Mouse (Mus musculus) stomach, embryonic 14.5 days (tissue): ENCODE results near the gene Dusp27. TPM values are rescaled to one million over a fixed set of nuclear protein-coding genes. Genes with fewer than 3 reads are reported as not detected.

Experiments used
- ATAC-seq: fragments of 200-750 bp; cut with Nextera tagmentation; 2 replicates; pipeline ENCODE4 v1.8.0; 2017; ENCODE audit warnings: low read depth, moderate TSS enrichment; ENCODE audit not compliant: insufficient number of reproducible peaks, insufficient read depth, low FRiP score
- H3K27ac ChIP-seq: fragments of 300-500 bp; sonication (generic); 2 replicates; pipeline ENCODE4 v1.5.1; 2014; ENCODE audit warnings: mild to moderate bottlenecking, low read length, moderate library complexity, mixed read lengths
- H3K27me3 ChIP-seq: fragments of 300-500 bp; sonication (generic); 2 replicates; pipeline ENCODE4 v1.6.1; 2014; ENCODE audit warnings: low read length, control low read depth, mixed read lengths; ENCODE audit not compliant: control insufficient read depth, insufficient read depth
- H3K36me3 ChIP-seq: fragments of 300-500 bp; sonication (generic); 2 replicates; pipeline ENCODE4 v1.6.1; 2014; ENCODE audit warnings: mild to moderate bottlenecking, control low read depth, low read length, moderate library complexity, mixed read lengths; ENCODE audit not compliant: control insufficient read depth, insufficient read depth
- H3K4me1 ChIP-seq: fragments of 300-500 bp; sonication (generic); 2 replicates; pipeline ENCODE4 v1.6.1; 2014; ENCODE audit warnings: low read length, control low read depth, mixed read lengths; ENCODE audit not compliant: control insufficient read depth, insufficient read depth
- H3K4me2 ChIP-seq: fragments of 300-500 bp; sonication (generic); replicated peaks from 2 replicates; pipeline ENCODE4 v1.6.1; 2014; ENCODE audit warnings: low read depth, low read length, control low read depth
- H3K4me3 ChIP-seq: fragments of 300-500 bp; sonication (generic); 2 replicates; pipeline ENCODE4 v1.5.1; 2014; ENCODE audit warnings: low read depth, low read length, control low read depth
- H3K9ac ChIP-seq: fragments of 300-500 bp; sonication (generic); replicated peaks from 2 replicates; pipeline ENCODE4 v1.6.1; 2014; ENCODE audit warnings: low read depth, mild to moderate bottlenecking, control low read depth, low read length, moderate library complexity, mixed read lengths
- H3K9me3 ChIP-seq: fragments of 300-500 bp; sonication (generic); 2 replicates; pipeline ENCODE4 v1.6.1; 2016; ENCODE audit warnings: low read depth, low read length, control low read depth; ENCODE audit not compliant: control insufficient read depth
- WGBS: fragments of 180-500 bp; shearing (Covaris S2); extraction: QIAGEN DNeasy Blood & Tissue Kit; methylation state at CpG from one replicate; pipeline ENCODE4 v1.1.7; 2014; 5-methylcytosine and 5-hydroxymethylcytosine counted together
- polyA plus RNA-seq: library from polyadenylated mRNA; unstranded; fragments of >200 nt; fragmentation: Nextera tagmentation; extraction: Ambion mirVana; gene quantifications from 2 replicates; pipeline ENCODE4 v1.2.1, GENCODE M21; 2014

The Dusp27 gene
- polyA plus RNA-seq, 1 experiment from 2014 or later, result 1.9 TPM

DNA sequence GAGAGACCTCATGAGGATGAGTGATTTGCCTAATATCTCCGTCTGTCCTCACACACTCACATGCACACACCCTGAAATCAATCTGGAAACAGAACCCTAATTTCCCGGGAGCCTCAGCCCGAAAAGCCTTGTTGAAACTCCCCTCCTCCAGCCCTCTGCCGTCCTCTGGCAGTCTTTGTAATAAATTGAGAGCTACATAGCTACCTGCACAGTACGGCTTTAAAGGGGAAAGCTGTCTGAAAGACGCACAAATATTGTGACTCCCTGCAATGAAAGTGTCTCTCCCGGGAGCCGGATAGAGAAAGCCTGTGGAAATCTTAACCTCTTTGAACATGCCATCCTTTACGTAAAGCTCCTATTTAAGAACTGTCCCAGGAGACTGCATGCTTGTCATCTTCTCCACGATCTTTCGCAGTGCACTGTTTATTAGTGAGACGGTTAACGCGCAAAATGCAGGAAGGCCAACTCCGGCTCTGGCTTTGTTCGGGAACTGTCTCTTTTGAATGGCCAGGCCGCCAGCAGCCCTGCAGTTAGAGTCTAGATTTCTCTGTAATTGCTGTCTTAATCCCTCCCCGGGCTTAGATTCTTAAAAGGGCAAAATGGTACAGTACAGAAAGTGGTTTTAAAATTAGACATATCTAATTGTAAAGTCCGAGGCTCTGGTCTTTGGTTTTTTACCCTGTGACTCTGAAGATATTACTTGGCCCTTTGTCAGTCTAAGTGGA, 39.1 kb downstream of the Dusp27 start:
- H3K27ac ChIP-seq, result peak overlapping the region; percentile 15; the same call in 1 of the 2 replicates
- no peaks in the 10 kb centered on the region for H3K4me1 ChIP-seq
- no peaks in the 10 kb centered on the region for H3K27me3 ChIP-seq
- H3K4me2 ChIP-seq, result no peak overlapping the region
- H3K36me3 ChIP-seq, result no peaks in the 10 kb centered on the region
- no peak overlapping the region for H3K9ac ChIP-seq
- no peak for ATAC-seq
- H3K4me3 ChIP-seq, result no peak overlapping the region
- no peaks in the 10 kb centered on the region for H3K9me3 ChIP-seq
- WGBS, result 57% methylated on average over 19 of the region's 19 CpGs

GRCm38 (mm10) chr1:166077052-166077735, 50.5 kb downstream of the Dusp27 start:
- ATAC-seq, result no peak
- WGBS, result 69% methylated on average over 6 of the region's 6 CpGs
- Histone ChIP-seq H3K4me2 (no peak overlapping the region), H3K27ac (no peak overlapping the region), H3K9me3 (no peaks in the 10 kb centered on the region), H3K36me3 (no peaks in the 10 kb centered on the region), H3K4me3 (no peak overlapping the region), H3K27me3 (no peaks in the 10 kb centered on the region), H3K9ac (no peak overlapping the region), H3K4me1 (no peaks in the 10 kb centered on the region)

DNA sequence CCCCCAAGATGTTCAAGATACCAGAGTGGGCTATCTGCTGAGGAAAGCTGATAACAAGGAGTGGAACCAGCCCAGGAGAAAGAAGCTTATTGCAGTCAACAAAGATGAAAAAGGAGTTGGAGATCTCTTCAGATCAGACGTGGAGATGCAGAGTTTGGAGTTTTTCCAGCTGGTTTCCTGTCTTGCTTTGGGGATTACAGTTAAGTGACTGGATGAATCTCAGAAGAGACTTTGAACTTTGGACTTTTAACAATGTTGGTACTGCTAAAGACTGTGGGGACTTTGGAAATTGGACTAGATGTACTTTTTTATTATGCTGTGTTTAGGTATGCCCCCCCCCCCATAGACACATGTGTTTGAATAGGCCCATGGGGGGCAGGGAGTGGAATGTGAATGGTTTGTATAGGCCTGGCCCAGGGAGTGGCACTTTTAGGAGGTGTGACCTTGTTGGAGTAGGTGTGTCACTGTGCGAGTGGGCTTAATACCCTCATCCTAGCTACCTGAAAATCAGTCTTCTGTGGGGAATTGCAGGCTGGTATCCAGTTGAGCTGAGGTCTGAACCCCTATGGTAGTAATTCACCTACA, 59.8 kb downstream of the Dusp27 start:
- no peak for ATAC-seq
- H3K4me3 ChIP-seq, result no peak overlapping the region
- H3K9me3 ChIP-seq, result no peaks in the 10 kb centered on the region
- no peak overlapping the region for H3K27ac ChIP-seq
- no peaks in the 10 kb centered on the region for H3K36me3 ChIP-seq
- WGBS, result 63% methylated on average over 2 of the region's 2 CpGs
- no peak overlapping the region for H3K4me2 ChIP-seq
- no peak overlapping the region for H3K9ac ChIP-seq
- H3K4me1 ChIP-seq, result no peaks in the 10 kb centered on the region
- H3K27me3 ChIP-seq, result no peaks in the 10 kb centered on the region

GRCm38 (mm10) chr1:166063870-166064269, 63.9 kb downstream of the Dusp27 start:
- Histone ChIP-seq H3K27me3 (no peaks in the 10 kb centered on the region), H3K9me3 (no peaks in the 10 kb centered on the region), H3K9ac (no peak overlapping the region), H3K4me2 (no peak overlapping the region), H3K4me1 (no peaks in the 10 kb centered on the region), H3K27ac (no peak overlapping the region), H3K36me3 (no peaks in the 10 kb centered on the region), H3K4me3 (no peak overlapping the region)
- 89% methylated on average over 3 of the region's 3 CpGs for WGBS
- ATAC-seq, result no peak

DNA sequence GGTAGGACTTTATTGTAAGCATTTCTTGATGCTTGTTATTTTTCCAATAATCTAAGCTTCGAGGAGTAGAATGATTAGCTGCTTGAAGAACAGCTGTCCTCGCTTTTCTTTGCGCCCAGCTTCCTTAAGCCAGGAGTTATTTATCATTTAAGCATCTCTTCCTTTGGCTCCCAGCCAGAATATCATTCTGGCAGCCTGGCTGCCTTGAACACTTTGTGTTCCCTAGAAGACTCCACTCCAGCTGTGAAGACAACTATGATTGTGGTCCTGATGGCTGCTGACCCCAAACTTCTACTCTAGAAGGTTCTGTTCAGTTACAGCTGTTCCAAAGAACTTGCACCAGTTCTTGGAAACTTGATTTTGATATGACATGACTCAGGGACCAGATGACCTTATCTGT, 66.2 kb downstream of the Dusp27 start:
- Histone ChIP-seq H3K9me3 (no peaks in the 10 kb centered on the region), H3K4me1 (no peaks in the 10 kb centered on the region), H3K4me2 (no peak overlapping the region), H3K9ac (no peak overlapping the region), H3K4me3 (no peak overlapping the region), H3K27ac (no peak overlapping the region), H3K27me3 (no peaks in the 10 kb centered on the region), H3K36me3 (no peaks in the 10 kb centered on the region)
- no peak for ATAC-seq
- WGBS, result 29% methylated on average over 3 of the region's 3 CpGs

DNA sequence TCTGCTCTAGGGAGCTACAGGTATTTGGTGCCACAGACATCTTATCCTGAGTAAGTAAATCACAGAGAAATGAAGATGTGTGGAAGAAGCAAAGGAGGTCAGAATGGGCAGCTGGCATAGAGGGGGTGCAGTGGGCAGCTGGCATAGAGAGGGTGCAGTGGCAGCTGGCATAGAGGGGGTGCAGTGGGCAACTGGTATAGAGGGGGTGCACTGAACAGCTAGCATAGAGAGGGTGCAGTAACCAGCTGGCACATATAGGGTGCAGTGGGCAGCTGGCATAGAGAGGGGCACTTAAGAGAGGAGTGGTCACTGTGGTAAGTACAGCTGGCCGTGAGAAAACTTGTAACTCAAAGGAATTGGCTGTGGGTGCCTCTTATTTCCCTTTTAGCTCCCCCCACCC, 67.3 kb downstream of the Dusp27 start:
- Histone ChIP-seq H3K9me3 (no peaks in the 10 kb centered on the region), H3K4me1 (no peaks in the 10 kb centered on the region), H3K4me3 (no peak overlapping the region), H3K36me3 (no peaks in the 10 kb centered on the region), H3K27me3 (no peaks in the 10 kb centered on the region), H3K4me2 (no peak overlapping the region), H3K27ac (no peak overlapping the region), H3K9ac (no peak overlapping the region)
- WGBS, result 30% methylated on average over 1 of the region's 1 CpGs
- no peak for ATAC-seq

DNA sequence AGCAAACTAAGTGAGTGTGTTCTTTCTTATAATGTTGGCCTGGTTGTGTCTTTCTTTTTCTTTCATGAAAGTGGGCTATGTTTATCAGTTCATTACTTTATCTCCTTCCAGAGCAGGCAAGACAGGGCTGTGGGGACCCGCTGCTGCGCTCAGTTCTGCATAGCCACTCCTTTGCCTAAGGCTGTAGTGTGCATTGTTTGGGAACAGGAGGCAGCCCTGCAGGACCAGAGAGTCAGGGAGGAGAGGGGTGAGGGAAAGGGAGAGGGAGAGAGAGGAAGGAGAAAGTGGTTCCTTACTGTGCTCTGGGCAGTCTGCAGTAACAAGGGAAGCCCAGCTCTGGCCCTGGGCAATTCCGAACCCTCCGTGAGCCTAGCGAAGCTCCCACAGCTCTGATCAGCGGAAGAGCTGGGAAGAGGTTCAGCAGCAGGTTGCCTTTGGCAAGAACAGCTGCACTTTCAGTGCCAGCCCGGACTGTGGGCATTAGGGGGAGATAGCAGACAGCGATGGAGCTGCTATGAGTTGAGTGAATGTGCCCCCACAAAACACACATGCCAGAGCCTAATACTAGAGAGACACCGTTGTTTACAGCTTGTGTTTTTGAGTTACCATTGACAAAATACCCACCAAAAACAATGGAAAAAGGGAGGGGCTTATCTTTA, 71.5 kb downstream of the Dusp27 start:
- Histone ChIP-seq H3K27ac (no peak overlapping the region), H3K27me3 (no peaks in the 10 kb centered on the region), H3K4me3 (no peak overlapping the region), H3K9ac (no peak overlapping the region), H3K4me1 (no peaks in the 10 kb centered on the region), H3K4me2 (no peak overlapping the region), H3K36me3 (no peaks in the 10 kb centered on the region), H3K9me3 (no peaks in the 10 kb centered on the region)
- 51% methylated on average over 9 of the region's 9 CpGs for WGBS
- no peak for ATAC-seq

- no peak overlapping the region for H3K27ac ChIP-seq
- peaks cover 4% of the 10 kb centered on the region; the same call in 1 of the 2 replicates for H3K4me1 ChIP-seq
- H3K9ac ChIP-seq, result no peak overlapping the region
- no peaks in the 10 kb centered on the region for H3K27me3 ChIP-seq
- no peaks in the 10 kb centered on the region for H3K9me3 ChIP-seq
- no peak overlapping the region for H3K4me2 ChIP-seq
- 25% methylated on average over 10 of the region's 10 CpGs for WGBS
- no peak for ATAC-seq
- H3K4me3 ChIP-seq, result no peak overlapping the region
- no peaks in the 10 kb centered on the region for H3K36me3 ChIP-seq
These were observed 74.3 kb downstream of the Dusp27 start for GRCm38 (mm10) chr1:166053285-166053955.
